ENCODE assay signal across 22 mouse cellular contexts in the genomic region with DNA sequence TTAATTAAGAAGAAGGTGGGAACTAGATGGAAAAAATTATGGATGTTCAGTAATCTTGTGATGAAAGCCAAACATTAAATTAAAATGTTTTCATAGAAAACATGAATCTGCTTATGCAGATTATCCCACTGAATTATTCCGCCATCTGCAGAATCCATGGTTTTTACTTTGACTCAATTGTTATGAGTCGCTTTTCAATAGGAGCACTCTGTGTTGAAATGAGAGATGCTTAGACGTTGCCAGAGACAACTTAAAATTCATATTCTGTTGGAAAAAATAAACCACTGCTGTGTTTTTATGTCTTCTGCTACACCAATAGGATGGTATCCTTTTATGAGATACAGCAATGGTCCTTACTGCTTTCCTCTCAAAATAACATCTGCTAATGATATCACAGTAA.
DNase-seq lines count a peak whose midpoint lies in the region; ATAC-seq and TF ChIP-seq lines count a peak whose summit lies in the region.
"Had no signal": no experiment of that assay in that cellular context is flagged by ENCODE, and none has a peak within 500 bp of the region (broad histone marks: within the 10 kb centered on the region; RNA-seq: fewer than 3 reads in every experiment).

No protein-coding gene starts in this region.

- H3K4me1 ChIP-seq in forebrain, embryonic 14.5 days (ENCODE audit: control insufficient read depth, insufficient read depth, low read length) = peaks cover 6% of the 10 kb centered on the region; the same call in 1 of the 2 replicates
- peaks cover 4% of the 10 kb centered on the region; the same call in 1 of the 2 replicates for H3K4me1 ChIP-seq in forebrain, embryonic 12.5 days
- H3K4me1 ChIP-seq in forebrain, postnatal 0 days (ENCODE audit: insufficient read depth) = no peaks in the 10 kb centered on the region; the same call in 1 of the 2 replicates
- H3K4me1 ChIP-seq in forebrain, embryonic 11.5 days (replicated peaks; ENCODE audit: control insufficient read depth, insufficient read depth, low read length) = peaks cover 5% of the 10 kb centered on the region; the same call in 1 of the 2 replicates
- no peaks in the 10 kb centered on the region for H3K4me1 ChIP-seq in kidney, embryonic 16.5 days (ENCODE audit: insufficient read depth, low read length)
- H3K4me1 ChIP-seq: embryonic facial prominence, embryonic 10.5 days; embryonic facial prominence, embryonic 12.5 days had no signal

- no peaks in the 10 kb centered on the region for H3K9me3 ChIP-seq in forebrain, embryonic 14.5 days (replicated peaks; ENCODE audit: control insufficient read depth, low read length)
- H3K9me3 ChIP-seq in forebrain, embryonic 12.5 days = no peaks in the 10 kb centered on the region
- H3K9me3 ChIP-seq in forebrain, postnatal 0 days (ENCODE audit: low read length) = no peaks in the 10 kb centered on the region
- H3K9me3 ChIP-seq in forebrain, embryonic 11.5 days (ENCODE audit: control insufficient read depth, low read length) = no peaks in the 10 kb centered on the region
- no peaks in the 10 kb centered on the region for H3K9me3 ChIP-seq in kidney, embryonic 16.5 days (ENCODE audit: low read length)
- H3K9me3 ChIP-seq: embryonic facial prominence, embryonic 10.5 days; embryonic facial prominence, embryonic 12.5 days; forebrain, embryonic 13.5 days; G1E had no signal

- H3K27me3 ChIP-seq in forebrain, embryonic 14.5 days (replicated peaks; ENCODE audit: control insufficient read depth, insufficient read depth, low read length) = no peaks in the 10 kb centered on the region
- H3K27me3 ChIP-seq in forebrain, embryonic 12.5 days = no peaks in the 10 kb centered on the region
- H3K27me3 ChIP-seq in forebrain, postnatal 0 days (ENCODE audit: insufficient read depth, low read length) = no peaks in the 10 kb centered on the region
- no peaks in the 10 kb centered on the region for H3K27me3 ChIP-seq in forebrain, embryonic 11.5 days (ENCODE audit: control insufficient read depth, insufficient read depth, low read length)
- H3K27me3 ChIP-seq in kidney, embryonic 16.5 days (ENCODE audit: insufficient read depth, low read length) = no peaks in the 10 kb centered on the region
- H3K27me3 ChIP-seq: CH12.LX; embryonic facial prominence, embryonic 12.5 days; forebrain, embryonic 13.5 days had no signal

- WGBS in forebrain, embryonic 14.5 days = 79% methylated on average over 3 of the region's 3 CpGs
- WGBS in forebrain, embryonic 12.5 days = 76% methylated on average over 3 of the region's 3 CpGs
- 51% methylated on average over 3 of the region's 3 CpGs for WGBS in forebrain, postnatal 0 days
- WGBS in forebrain, embryonic 11.5 days = 89% methylated on average over 3 of the region's 3 CpGs
- 82% methylated on average over 3 of the region's 3 CpGs for WGBS in kidney, embryonic 16.5 days

- no peak overlapping the region for H3K4me2 ChIP-seq in forebrain, embryonic 14.5 days (ENCODE audit: low read length)
- H3K4me2 ChIP-seq in forebrain, embryonic 12.5 days = no peak overlapping the region
- no peak overlapping the region for H3K4me2 ChIP-seq in forebrain, postnatal 0 days (ENCODE audit: low read depth)
- no peak overlapping the region for H3K4me2 ChIP-seq in forebrain, embryonic 11.5 days (ENCODE audit: low read depth, low read length, severe bottlenecking)
- H3K4me2 ChIP-seq in kidney, embryonic 16.5 days (replicated peaks; ENCODE audit: low read depth, low read length) = no peak overlapping the region
- H3K4me2 ChIP-seq: embryonic facial prominence, embryonic 12.5 days; forebrain, embryonic 13.5 days had no signal

- H3K4me3 ChIP-seq in forebrain, embryonic 14.5 days (ENCODE audit: low read depth, low read length) = no peak overlapping the region
- H3K4me3 ChIP-seq in forebrain, embryonic 12.5 days (replicated peaks) = no peak overlapping the region
- no peak overlapping the region for H3K4me3 ChIP-seq in forebrain, postnatal 0 days (ENCODE audit: low read depth, low read length)
- H3K4me3 ChIP-seq in forebrain, embryonic 11.5 days (ENCODE audit: low read depth, low read length) = no peak overlapping the region
- no peak overlapping the region for H3K4me3 ChIP-seq in kidney, embryonic 16.5 days (ENCODE audit: low read length)
- H3K4me3 ChIP-seq: embryonic facial prominence, embryonic 10.5 days; embryonic facial prominence, embryonic 12.5 days; forebrain, embryonic 13.5 days had no signal

- H3K27ac ChIP-seq in forebrain, embryonic 14.5 days (ENCODE audit: low read depth, low read length) = no peak overlapping the region
- H3K27ac ChIP-seq in forebrain, embryonic 12.5 days = no peak overlapping the region
- H3K27ac ChIP-seq in forebrain, postnatal 0 days (ENCODE audit: low read depth, low read length) = no peak overlapping the region
- no peak overlapping the region for H3K27ac ChIP-seq in forebrain, embryonic 11.5 days (ENCODE audit: low read depth, low read length)
- H3K27ac ChIP-seq in kidney, embryonic 16.5 days (ENCODE audit: low read length) = no peak overlapping the region
- H3K27ac ChIP-seq: embryonic facial prominence, embryonic 10.5 days; embryonic facial prominence, embryonic 12.5 days; forebrain, embryonic 13.5 days had no signal

- no peaks in the 10 kb centered on the region for H3K36me3 ChIP-seq in forebrain, embryonic 14.5 days (ENCODE audit: control insufficient read depth, insufficient read depth, low read length)
- no peaks in the 10 kb centered on the region for H3K36me3 ChIP-seq in forebrain, embryonic 12.5 days (replicated peaks)
- H3K36me3 ChIP-seq in forebrain, postnatal 0 days (ENCODE audit: insufficient read depth) = no peaks in the 10 kb centered on the region
- H3K36me3 ChIP-seq in forebrain, embryonic 11.5 days (ENCODE audit: control insufficient read depth, insufficient read depth, low read length) = no peaks in the 10 kb centered on the region
- H3K36me3 ChIP-seq in kidney, embryonic 16.5 days (ENCODE audit: insufficient read depth, low read length) = no peaks in the 10 kb centered on the region
- H3K36me3 ChIP-seq: embryonic facial prominence, embryonic 10.5 days; embryonic facial prominence, embryonic 12.5 days; G1E had no signal

- peak; percentile 5 for DNase-seq in forebrain, embryonic 14.5 days (ENCODE audit: low spot score)
- DNase-seq in forebrain, postnatal 0 days = no peak
- DNase-seq in forebrain, embryonic 11.5 days (ENCODE audit: low spot score) = no peak
- DNase-seq: adrenal gland, adult 8-10 months; adrenal gland, postnatal 14 days; adrenal gland, postnatal 36 days; B cell, adult 2 months; cerebellum, adult 11-12 months; cerebellum, adult 2 months; cerebellum, adult 9-10 months; cerebellum, postnatal 10 days; cerebellum, postnatal 25 days had no signal

- ATAC-seq in forebrain, embryonic 14.5 days = no peak
- no peak for ATAC-seq in forebrain, embryonic 12.5 days (ENCODE audit: low FRiP score)
- ATAC-seq in forebrain, postnatal 0 days = peak; percentile 58
- ATAC-seq in forebrain, embryonic 11.5 days (replicated peaks; ENCODE audit: low FRiP score) = no peak
- ATAC-seq in kidney, embryonic 16.5 days (ENCODE audit: low FRiP score, low TSS enrichment) = no peak
- ATAC-seq: activated CD4-positive, CD25-positive, alpha-beta regulatory T cell, adult 4 months; CD4-positive, CD25-positive, alpha-beta regulatory T cell, adult 4 months; forebrain, embryonic 13.5 days; Patski had no signal

- TF ChIP-seq CTCF in forebrain, postnatal 0 days (IDR thresholded peaks at IDR 0.05; ENCODE audit: low read depth) = no peak

- H3K9ac ChIP-seq in forebrain, embryonic 14.5 days (ENCODE audit: low read length) = no peak overlapping the region
- H3K9ac ChIP-seq in forebrain, embryonic 12.5 days = no peak overlapping the region
- no peak overlapping the region for H3K9ac ChIP-seq in forebrain, postnatal 0 days
- H3K9ac ChIP-seq in forebrain, embryonic 11.5 days (ENCODE audit: low read length) = no peak overlapping the region
- no peak overlapping the region for H3K9ac ChIP-seq in kidney, embryonic 16.5 days (replicated peaks; ENCODE audit: low read length)
- H3K9ac ChIP-seq: embryonic facial prominence, embryonic 12.5 days; forebrain, embryonic 13.5 days had no signal
